Mouse (Mus musculus): ENCODE data around the gene Cacng4. TPM values are rescaled to one million over a fixed set of nuclear protein-coding genes. Genes with fewer than 3 reads are reported as not detected.

Gene Cacng4
- polyA plus RNA-seq, 1 experiment from 2014 or later: 25.6 TPM

- DNase-seq (ENCODE audit: low spot score, missing footprints): peak; percentile 92
- ATAC-seq (ENCODE audit: low FRiP score): no peak
These were observed 10.2 kb downstream of the Cacng4 start for GRCm38 (mm10) chr11:107783861-107784754.

GRCm38 (mm10) chr11:107782591-107782990 is 11.8 kb downstream of the Cacng4 start:
- H3K4me3 ChIP-seq (ENCODE audit: low read depth, low read length): no peak overlapping the region
- peaks cover 17% of the 10 kb centered on the region for H3K4me1 ChIP-seq (ENCODE audit: control insufficient read depth, insufficient read depth, low read length)
- DNase-seq (ENCODE audit: low spot score, missing footprints) (no peak), ATAC-seq (ENCODE audit: low FRiP score) (no peak)
- WGBS: 81% methylated on average over 5 of the region's 5 CpGs
- no peak overlapping the region for H3K4me2 ChIP-seq
- no peak overlapping the region for H3K27ac ChIP-seq (ENCODE audit: low read depth, low read length)
- no peak overlapping the region for H3K9ac ChIP-seq (ENCODE audit: low read length)
- H3K36me3 ChIP-seq (ENCODE audit: control insufficient read depth, insufficient read depth, low read length): no peaks in the 10 kb centered on the region
- H3K27me3 ChIP-seq (ENCODE audit: control insufficient read depth, insufficient read depth, low read length): no peaks in the 10 kb centered on the region
- no peaks in the 10 kb centered on the region for H3K9me3 ChIP-seq (ENCODE audit: control insufficient read depth, low read length)

More at GRCm38 (mm10) chr11:107783861-107784754, 10.2 kb downstream of the Cacng4 start:
- no peak overlapping the region for H3K27ac ChIP-seq (ENCODE audit: low read depth, low read length)
- no peaks in the 10 kb centered on the region; the same call in 1 of the 2 replicates for H3K36me3 ChIP-seq (ENCODE audit: control insufficient read depth, insufficient read depth, low read length)
- peaks cover 6% of the 10 kb centered on the region; the same call in 1 of the 2 replicates for H3K4me1 ChIP-seq (ENCODE audit: control insufficient read depth, insufficient read depth, low read length)
- no peak overlapping the region for H3K4me3 ChIP-seq (ENCODE audit: low read depth, low read length)
- WGBS: 91% methylated on average over 7 of the region's 8 CpGs
- no peak overlapping the region for H3K4me2 ChIP-seq
- no peak overlapping the region for H3K9ac ChIP-seq (ENCODE audit: low read length)
- H3K27me3 ChIP-seq (ENCODE audit: control insufficient read depth, insufficient read depth, low read length): no peaks in the 10 kb centered on the region
- no peaks in the 10 kb centered on the region for H3K9me3 ChIP-seq (ENCODE audit: control insufficient read depth, low read length)

- Histone ChIP-seq H3K4me3 (ENCODE audit: low read depth, low read length) (no peak overlapping the region), H3K36me3 (ENCODE audit: control insufficient read depth, insufficient read depth, low read length) (no peaks in the 10 kb centered on the region), H3K9me3 (ENCODE audit: control insufficient read depth, low read length) (no peaks in the 10 kb centered on the region), H3K27me3 (ENCODE audit: control insufficient read depth, insufficient read depth, low read length) (no peaks in the 10 kb centered on the region), H3K9ac (ENCODE audit: low read length) (no peak overlapping the region; the same call in 1 of the 2 replicates), H3K4me2 (no peak overlapping the region), H3K4me1 (ENCODE audit: control insufficient read depth, insufficient read depth, low read length) (peaks cover 34% of the 10 kb centered on the region), H3K27ac (ENCODE audit: low read depth, low read length) (peak overlapping the region; percentile 51)
- ATAC-seq (ENCODE audit: low FRiP score) (peak; percentile 51; the same call in 1 of the 2 replicates), DNase-seq (ENCODE audit: low spot score, missing footprints) (no peak)
- WGBS: 37% methylated on average over 9 of the region's 9 CpGs
These were observed 15.5 kb downstream of the Cacng4 start for GRCm38 (mm10) chr11:107778859-107779258.

GRCm38 (mm10) chr11:107777487-107777886 is 16.9 kb downstream of the Cacng4 start:
- no peak overlapping the region; the same call in 1 of the 2 replicates for H3K27ac ChIP-seq (ENCODE audit: low read depth, low read length)
- no peaks in the 10 kb centered on the region for H3K36me3 ChIP-seq (ENCODE audit: control insufficient read depth, insufficient read depth, low read length)
- no peaks in the 10 kb centered on the region for H3K27me3 ChIP-seq (ENCODE audit: control insufficient read depth, insufficient read depth, low read length)
- no peaks in the 10 kb centered on the region for H3K9me3 ChIP-seq (ENCODE audit: control insufficient read depth, low read length)
- ATAC-seq (ENCODE audit: low FRiP score) (no peak), DNase-seq (ENCODE audit: low spot score, missing footprints) (no peak)
- H3K4me3 ChIP-seq (ENCODE audit: low read depth, low read length): no peak overlapping the region
- H3K4me2 ChIP-seq: peak overlapping the region; percentile 7; the same call in 1 of the 2 replicates
- H3K9ac ChIP-seq (ENCODE audit: low read length): no peak overlapping the region
- peaks cover 43% of the 10 kb centered on the region for H3K4me1 ChIP-seq (ENCODE audit: control insufficient read depth, insufficient read depth, low read length)
- WGBS: 53% methylated on average over 12 of the region's 12 CpGs

GRCm38 (mm10) chr11:107773312-107773711 is 21.0 kb downstream of the Cacng4 start:
- H3K36me3 ChIP-seq (ENCODE audit: control insufficient read depth, insufficient read depth, low read length): peaks cover 2% of the 10 kb centered on the region; the same call in 1 of the 2 replicates
- ATAC-seq (ENCODE audit: low FRiP score) (no peak), DNase-seq (ENCODE audit: low spot score, missing footprints) (no peak)
- no peak overlapping the region for H3K4me2 ChIP-seq
- peaks cover 41% of the 10 kb centered on the region for H3K4me1 ChIP-seq (ENCODE audit: control insufficient read depth, insufficient read depth, low read length)
- WGBS: 64% methylated on average over 8 of the region's 8 CpGs
- H3K9ac ChIP-seq (ENCODE audit: low read length): no peak overlapping the region
- no peaks in the 10 kb centered on the region for H3K9me3 ChIP-seq (ENCODE audit: control insufficient read depth, low read length)
- H3K27ac ChIP-seq (ENCODE audit: low read depth, low read length): no peak overlapping the region
- H3K27me3 ChIP-seq (ENCODE audit: control insufficient read depth, insufficient read depth, low read length): no peaks in the 10 kb centered on the region
- no peak overlapping the region for H3K4me3 ChIP-seq (ENCODE audit: low read depth, low read length)

- peaks cover 2% of the 10 kb centered on the region; the same call in 1 of the 2 replicates for H3K36me3 ChIP-seq (ENCODE audit: control insufficient read depth, insufficient read depth, low read length)
- DNase-seq (ENCODE audit: low spot score, missing footprints) (no peak), ATAC-seq (ENCODE audit: low FRiP score) (no peak)
- 66% methylated on average over 6 of the region's 6 CpGs for WGBS
- H3K27me3 ChIP-seq (ENCODE audit: control insufficient read depth, insufficient read depth, low read length): no peaks in the 10 kb centered on the region
- H3K4me3 ChIP-seq (ENCODE audit: low read depth, low read length): no peak overlapping the region
- peaks cover 40% of the 10 kb centered on the region for H3K4me1 ChIP-seq (ENCODE audit: control insufficient read depth, insufficient read depth, low read length)
- H3K4me2 ChIP-seq: no peak overlapping the region
- H3K27ac ChIP-seq (ENCODE audit: low read depth, low read length): no peak overlapping the region
- H3K9me3 ChIP-seq (ENCODE audit: control insufficient read depth, low read length): no peaks in the 10 kb centered on the region
- H3K9ac ChIP-seq (ENCODE audit: low read length): no peak overlapping the region
These were observed 22.4 kb downstream of the Cacng4 start for GRCm38 (mm10) chr11:107772002-107772401.

- H3K4me2 ChIP-seq: no peak overlapping the region
- H3K27me3 ChIP-seq (ENCODE audit: control insufficient read depth, insufficient read depth, low read length): no peaks in the 10 kb centered on the region
- no peak overlapping the region for H3K4me3 ChIP-seq (ENCODE audit: low read depth, low read length)
- DNase-seq (ENCODE audit: low spot score, missing footprints) (no peak), ATAC-seq (ENCODE audit: low FRiP score) (no peak)
- peaks cover 2% of the 10 kb centered on the region; the same call in 1 of the 2 replicates for H3K36me3 ChIP-seq (ENCODE audit: control insufficient read depth, insufficient read depth, low read length)
- no peaks in the 10 kb centered on the region for H3K9me3 ChIP-seq (ENCODE audit: control insufficient read depth, low read length)
- H3K27ac ChIP-seq (ENCODE audit: low read depth, low read length): no peak overlapping the region
- whole genome bisulfite sequencing: 51% methylated on average over 8 of the region's 8 CpGs
- peaks cover 36% of the 10 kb centered on the region for H3K4me1 ChIP-seq (ENCODE audit: control insufficient read depth, insufficient read depth, low read length)
- no peak overlapping the region for H3K9ac ChIP-seq (ENCODE audit: low read length)
These were observed 26.0 kb downstream of the Cacng4 start for GRCm38 (mm10) chr11:107768361-107768760.

- Histone ChIP-seq H3K36me3 (ENCODE audit: control insufficient read depth, insufficient read depth, low read length) (peaks cover 2% of the 10 kb centered on the region; the same call in 1 of the 2 replicates), H3K27ac (ENCODE audit: low read depth, low read length) (peak overlapping the region; percentile 6; the same call in 1 of the 2 replicates), H3K4me2 (no peak overlapping the region), H3K27me3 (ENCODE audit: control insufficient read depth, insufficient read depth, low read length) (no peaks in the 10 kb centered on the region), H3K4me3 (ENCODE audit: low read depth, low read length) (no peak overlapping the region), H3K9ac (ENCODE audit: low read length) (no peak overlapping the region), H3K9me3 (ENCODE audit: control insufficient read depth, low read length) (no peaks in the 10 kb centered on the region), H3K4me1 (ENCODE audit: control insufficient read depth, insufficient read depth, low read length) (peaks cover 41% of the 10 kb centered on the region)
- WGBS: 48% methylated on average over 12 of the region's 12 CpGs
- ATAC-seq (ENCODE audit: low FRiP score): no peak
- DNase-seq (ENCODE audit: low spot score, missing footprints): no peak
These were observed 27.4 kb downstream of the Cacng4 start for GRCm38 (mm10) chr11:107766932-107767331.

Data from midbrain, embryonic 11.5 days (tissue).